Mouse (Mus musculus): ENCODE measurements at regions not wholly inside any gene's neighbourhood (a gene's known extent, or its start where the extent isn't known, plus 50 kb on each side); places are given as distances from the start of the nearest gene placed in this dataset.

- no peak for TF ChIP-seq POLR2A (IDR thresholded peaks at IDR 0.05; ENCODE audit: borderline replicate concordance, extremely low read depth, low read depth, low read length)
- no peak for TF ChIP-seq CTCF (IDR thresholded peaks at IDR 0.05; ENCODE audit: insufficient read depth, low read length)
Measured at GRCm38 (mm10) chr16:86768355-86768754, 585.6 kb upstream of the N6amt1 start.

Data from lung, adult 2 months (tissue).